Mouse (Mus musculus): Measurements from ENCODE around the gene Rpl29. TPM values are rescaled to one million over a fixed set of nuclear protein-coding genes. Genes with fewer than 3 reads are reported as not detected.

Gene Rpl29
- polyA plus RNA-seq, 1 experiment = 719 TPM

GRCm38 (mm10) chr9:106452351-106452750 is 23.1 kb downstream of the Rpl29 start:
- Histone ChIP-seq H3K4me1 (ENCODE audit: control insufficient read depth, insufficient read depth, low read length) (peaks cover 4% of the 10 kb centered on the region; the same call in 1 of the 2 replicates), H3K4me3 (ENCODE audit: insufficient read depth, low read length) (no peak overlapping the region; the same call in 1 of the 2 replicates), H3K27ac (ENCODE audit: insufficient read depth, low read length) (no peak overlapping the region)
- TF ChIP-seq POLR2A (IDR thresholded peaks at IDR 0.05; ENCODE audit: extremely low read depth, insufficient read depth, low read length) (no peak), CTCF (IDR thresholded peaks at IDR 0.05; ENCODE audit: extremely low read depth, insufficient read depth, low read length) (no peak)

DNA sequence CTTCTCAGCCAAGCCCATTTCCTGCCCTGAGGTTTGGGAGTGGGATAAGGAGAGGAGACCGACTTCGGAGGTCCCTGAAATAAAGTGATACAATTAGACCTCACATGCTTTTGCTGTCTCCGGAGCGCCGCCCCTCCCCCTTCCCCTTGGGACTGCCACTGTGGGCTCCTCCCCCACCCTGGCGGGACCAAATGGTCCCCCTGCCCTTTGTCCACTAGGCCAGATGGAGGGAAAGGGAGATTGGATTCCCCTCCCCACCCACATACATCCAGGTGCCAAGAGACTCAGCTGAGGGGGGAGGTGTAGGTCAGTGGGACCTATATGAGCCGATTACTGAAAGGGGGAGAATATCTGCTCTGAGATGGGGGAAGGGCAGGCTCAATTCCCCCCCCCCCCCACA is 23.6 kb downstream of the Rpl29 start:
- H3K27ac ChIP-seq (ENCODE audit: insufficient read depth, low read length) = no peak overlapping the region
- peaks cover 4% of the 10 kb centered on the region; the same call in 1 of the 2 replicates for H3K4me1 ChIP-seq (ENCODE audit: control insufficient read depth, insufficient read depth, low read length)
- TF ChIP-seq POLR2A (IDR thresholded peaks at IDR 0.05; ENCODE audit: extremely low read depth, insufficient read depth, low read length) = no peak
- no peak for TF ChIP-seq CTCF (IDR thresholded peaks at IDR 0.05; ENCODE audit: extremely low read depth, insufficient read depth, low read length)
- H3K4me3 ChIP-seq (ENCODE audit: insufficient read depth, low read length) = peak overlapping the region; percentile 55

- Histone ChIP-seq H3K27ac (ENCODE audit: insufficient read depth, low read length) (peak within 1 kb of the TSS; percentile 92), H3K4me1 (ENCODE audit: control insufficient read depth, insufficient read depth, low read length) (no peaks in the 10 kb centered on the region), H3K4me3 (ENCODE audit: insufficient read depth, low read length) (peak within 1 kb of the TSS; percentile 55)
- TF ChIP-seq CTCF (IDR thresholded peaks at IDR 0.05; ENCODE audit: extremely low read depth, insufficient read depth, low read length) (no peak), POLR2A (IDR thresholded peaks at IDR 0.05; ENCODE audit: extremely low read depth, insufficient read depth, low read length) (0 out of 2 replicates have a peak, but pooled peaks have one; percentile 16)
These were observed 24.2 kb downstream of the Rpl29 start, which contains the start of gene Pcbp4 for GRCm38 (mm10) chr9:106453271-106454070. Gene Pcbp4, plus strand, starts transcription at chr9:106453291.

DNA sequence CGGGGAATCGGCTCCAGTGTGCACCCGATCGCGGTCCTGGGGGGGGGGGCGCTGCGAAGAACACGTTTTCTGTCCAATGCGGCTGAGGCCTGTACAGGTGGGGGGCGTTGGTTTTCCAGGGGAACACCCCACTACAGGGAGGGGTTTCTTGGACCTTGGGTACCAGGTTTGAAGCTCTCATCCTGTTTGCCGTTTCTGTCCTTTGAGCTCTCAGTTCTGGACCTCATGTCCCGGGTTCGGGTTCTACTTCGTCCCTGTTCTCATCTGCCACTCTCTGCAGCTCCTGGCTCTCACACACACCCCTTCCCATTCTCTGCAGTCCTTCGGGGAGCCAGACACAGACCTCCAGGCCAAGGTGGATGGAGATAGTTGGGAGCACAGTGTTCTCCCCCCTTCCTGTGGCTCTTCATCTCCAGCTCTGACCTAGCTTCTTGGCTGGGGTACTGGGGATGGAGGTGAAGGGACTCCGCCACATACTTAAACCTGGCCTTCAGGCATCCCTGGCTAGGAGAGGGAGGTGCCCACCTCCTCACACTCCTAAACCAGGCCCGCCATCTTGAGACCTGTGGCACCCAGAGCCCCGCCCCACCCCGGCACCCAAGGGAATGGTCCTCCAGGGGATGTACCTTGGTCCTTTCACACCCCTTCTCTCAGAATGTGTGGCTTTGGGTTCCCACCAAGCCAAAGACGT is 25.0 kb downstream of the Rpl29 start:
- no peaks in the 10 kb centered on the region for H3K4me1 ChIP-seq (ENCODE audit: control insufficient read depth, insufficient read depth, low read length)
- peak overlapping the region; percentile 55 for H3K4me3 ChIP-seq (ENCODE audit: insufficient read depth, low read length)
- peak; percentile 41; the same call in 1 of the 2 replicates for TF ChIP-seq POLR2A (IDR thresholded peaks at IDR 0.05; ENCODE audit: extremely low read depth, insufficient read depth, low read length)
- no peak for TF ChIP-seq CTCF (IDR thresholded peaks at IDR 0.05; ENCODE audit: extremely low read depth, insufficient read depth, low read length)
- peak overlapping the region; percentile 58 for H3K27ac ChIP-seq (ENCODE audit: insufficient read depth, low read length)

DNA sequence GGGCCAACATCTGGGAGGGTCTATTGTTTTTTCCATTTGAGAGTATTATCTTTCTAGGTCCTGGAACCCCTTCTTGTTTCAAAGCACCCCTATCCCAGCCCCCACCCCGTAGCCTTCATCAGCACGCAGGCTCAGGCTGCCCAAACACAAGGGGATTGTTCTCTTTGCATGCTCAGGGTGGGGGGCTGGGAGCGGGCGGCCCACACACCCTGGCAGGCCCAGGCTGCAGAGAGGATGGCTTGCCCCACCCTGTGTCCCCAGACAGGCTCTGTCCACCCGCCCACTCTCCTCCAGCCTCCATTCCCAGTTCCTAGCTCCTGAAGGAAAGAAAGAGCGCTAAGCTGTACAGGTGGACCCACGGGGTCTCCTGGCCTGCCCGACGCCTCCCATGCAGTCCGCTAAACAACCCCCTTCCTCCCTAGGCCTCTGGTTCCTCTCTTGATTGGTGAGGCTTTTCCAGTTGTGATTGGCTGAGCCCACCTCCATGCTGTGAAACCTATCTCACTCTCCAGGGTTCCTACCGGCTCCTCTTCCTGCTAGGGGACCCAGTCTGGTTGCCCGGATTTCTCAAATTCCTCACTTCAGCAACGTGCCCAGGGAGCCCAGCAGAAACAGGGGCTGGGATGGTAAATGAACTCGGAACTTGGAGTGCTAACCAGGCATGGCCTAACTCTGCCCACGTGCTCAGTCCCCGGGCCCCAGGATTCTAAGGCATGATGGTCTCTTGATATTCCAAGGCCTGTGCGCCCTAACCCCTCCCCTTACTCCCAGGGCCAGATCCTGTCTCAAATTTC is 25.8 kb downstream of the Rpl29 start:
- TF ChIP-seq CTCF (IDR thresholded peaks at IDR 0.05; ENCODE audit: extremely low read depth, insufficient read depth, low read length) (no peak), POLR2A (IDR thresholded peaks at IDR 0.05; ENCODE audit: extremely low read depth, insufficient read depth, low read length) (peak; percentile 57; the same call in 1 of the 2 replicates)
- peak overlapping the region; percentile 55 for H3K4me3 ChIP-seq (ENCODE audit: insufficient read depth, low read length)
- 0 out of 2 replicates have a peak, but pooled peaks cover under 1% of the 10 kb centered on the region for H3K4me1 ChIP-seq (ENCODE audit: control insufficient read depth, insufficient read depth, low read length)

DNA sequence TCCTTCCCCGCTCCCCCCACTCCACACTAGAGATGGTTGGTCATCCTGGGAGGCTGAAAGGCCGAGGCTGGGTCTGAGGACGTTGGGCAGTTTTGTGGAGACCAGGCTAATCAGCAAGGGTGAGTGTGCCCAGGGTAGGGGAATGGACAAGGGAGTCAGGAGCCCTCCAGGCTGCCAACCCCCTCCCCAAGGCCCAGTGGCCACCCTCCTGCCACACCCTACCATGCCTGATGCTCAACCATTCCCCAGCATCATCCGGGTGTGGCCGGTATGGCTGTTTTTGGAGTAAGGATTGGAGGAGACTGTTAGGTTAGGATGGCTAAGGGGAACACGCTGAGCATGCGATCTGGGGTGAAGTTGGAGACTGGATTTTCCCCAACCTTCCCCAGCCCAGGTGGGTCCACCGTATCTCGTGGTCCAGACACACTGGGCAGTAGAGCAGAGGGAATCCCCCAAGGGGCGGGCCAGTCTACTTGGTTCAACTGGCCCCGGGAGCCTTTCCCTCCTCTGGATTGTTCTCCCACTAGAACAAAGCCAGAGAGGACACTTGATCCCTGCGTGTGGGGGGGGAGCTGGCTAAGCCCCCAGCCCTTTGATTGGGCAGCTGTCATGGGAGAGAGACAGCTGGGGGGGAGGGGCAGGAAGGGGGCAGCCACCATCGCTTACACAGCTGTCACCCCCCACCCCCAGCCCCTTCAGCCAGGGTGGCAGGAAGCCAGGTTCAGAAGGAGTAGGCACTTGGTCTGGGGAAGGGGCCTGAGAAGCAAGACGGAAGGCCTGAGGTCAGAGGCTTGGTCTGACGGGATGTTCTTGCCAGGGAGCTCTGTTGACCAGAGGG is 27.3 kb downstream of the Rpl29 start:
- Histone ChIP-seq H3K4me1 (ENCODE audit: control insufficient read depth, insufficient read depth, low read length) (0 out of 2 replicates have a peak, but pooled peaks cover 2% of the 10 kb centered on the region), H3K4me3 (ENCODE audit: insufficient read depth, low read length) (no peak overlapping the region), H3K27ac (ENCODE audit: insufficient read depth, low read length) (no peak overlapping the region)
- no peak for TF ChIP-seq POLR2A (IDR thresholded peaks at IDR 0.05; ENCODE audit: extremely low read depth, insufficient read depth, low read length)
- no peak for TF ChIP-seq CTCF (IDR thresholded peaks at IDR 0.05; ENCODE audit: extremely low read depth, insufficient read depth, low read length)

More for the DNA sequence above, 25.8 kb downstream of the Rpl29 start:
- peak overlapping the region; percentile 58 for H3K27ac ChIP-seq (ENCODE audit: insufficient read depth, low read length)

DNA sequence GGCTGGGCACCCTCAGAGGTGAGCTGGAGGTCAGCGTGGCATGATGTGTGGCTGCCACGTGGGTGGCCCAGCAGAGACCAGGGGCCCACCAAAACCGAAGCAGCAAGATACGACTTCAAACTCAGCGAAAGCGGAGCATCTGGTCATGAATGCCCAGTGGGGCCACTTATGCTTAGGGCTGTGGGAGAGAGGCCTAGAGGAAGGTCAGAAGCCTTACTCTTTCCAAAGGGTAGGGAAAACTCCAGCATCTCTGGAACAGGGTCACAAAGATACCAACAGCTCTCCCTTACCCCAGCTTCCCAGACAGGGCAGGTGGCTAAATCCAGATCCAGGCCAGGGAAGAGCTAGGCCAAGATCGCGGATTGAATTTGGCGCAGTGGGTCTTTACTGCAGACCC is 27.9 kb downstream of the Rpl29 start:
- TF ChIP-seq POLR2A (IDR thresholded peaks at IDR 0.05; ENCODE audit: extremely low read depth, insufficient read depth, low read length) (no peak), CTCF (IDR thresholded peaks at IDR 0.05; ENCODE audit: extremely low read depth, insufficient read depth, low read length) (no peak)
- H3K4me1 ChIP-seq (ENCODE audit: control insufficient read depth, insufficient read depth, low read length) = 0 out of 2 replicates have a peak, but pooled peaks cover 2% of the 10 kb centered on the region
- H3K27ac ChIP-seq (ENCODE audit: insufficient read depth, low read length) = no peak overlapping the region
- H3K4me3 ChIP-seq (ENCODE audit: insufficient read depth, low read length) = no peak overlapping the region

- Histone ChIP-seq H3K27ac (ENCODE audit: insufficient read depth, low read length) (no peak overlapping the region), H3K4me3 (ENCODE audit: insufficient read depth, low read length) (no peak overlapping the region), H3K4me1 (ENCODE audit: control insufficient read depth, insufficient read depth, low read length) (0 out of 2 replicates have a peak, but pooled peaks cover 2% of the 10 kb centered on the region)
- TF ChIP-seq CTCF (IDR thresholded peaks at IDR 0.05; ENCODE audit: extremely low read depth, insufficient read depth, low read length) = no peak
- no peak for TF ChIP-seq POLR2A (IDR thresholded peaks at IDR 0.05; ENCODE audit: extremely low read depth, insufficient read depth, low read length)
These were observed 28.7 kb downstream of the Rpl29 start for GRCm38 (mm10) chr9:106457920-106458319.
